In genomic region chr10:80323261-80324119, GRCm38 (mm10) we compare ENCODE assay signal across 8 mouse cellular contexts. TPM values are rescaled to one million over a fixed set of nuclear protein-coding genes. Genes with fewer than 3 reads are reported as not detected.
DNase-seq lines count a peak whose midpoint lies in the region; ATAC-seq and TF ChIP-seq lines count a peak whose summit lies in the region.

No protein-coding gene starts in this region.

- H3K4me1 ChIP-seq in E14TG2a.4 (replicated peaks; ENCODE audit: low read depth, low read length), result peaks cover 66% of the 10 kb centered on the region
- peaks cover 16% of the 10 kb centered on the region for H3K4me1 ChIP-seq in bone marrow macrophage, adult 2 months (ENCODE audit: control insufficient read depth, insufficient read depth, low read length)
- peaks cover 60% of the 10 kb centered on the region for H3K4me1 ChIP-seq in forebrain, embryonic 10.5 days

- H3K36me3 ChIP-seq in E14TG2a.4 (ENCODE audit: insufficient read depth, low read length), result peaks cover 11% of the 10 kb centered on the region
- H3K36me3 ChIP-seq in forebrain, embryonic 10.5 days (replicated peaks), result peaks cover 13% of the 10 kb centered on the region

- 2% methylated on average over 44 of the region's 46 CpGs for WGBS in forebrain, embryonic 10.5 days

- peak; percentile 64 for DNase-seq in forebrain, embryonic 10.5 days (ENCODE audit: extremely low spot score, low spot score)
- peak; percentile 68 to 80 for DNase-seq in heart, postnatal 14 days
- peak; percentile 84 to 91 for DNase-seq in kidney, postnatal 36 days
- peak; percentile 66 to 82 for DNase-seq in spleen, adult 18-20 months

- peaks cover 38% of the 10 kb centered on the region for H3K27me3 ChIP-seq in E14TG2a.4 (ENCODE audit: insufficient read depth, low read length)
- peaks cover 51% of the 10 kb centered on the region for H3K27me3 ChIP-seq in forebrain, embryonic 10.5 days (ENCODE audit: poor library complexity, severe bottlenecking)

- no peaks in the 10 kb centered on the region for H3K9me3 ChIP-seq in E14TG2a.4 (ENCODE audit: low read length)
- no peaks in the 10 kb centered on the region for H3K9me3 ChIP-seq in forebrain, embryonic 10.5 days

- H3K4me3 ChIP-seq in E14TG2a.4 (replicated peaks; ENCODE audit: low read length), result peak overlapping the region; percentile 81
- H3K4me3 ChIP-seq in bone marrow macrophage, adult 2 months (ENCODE audit: insufficient read depth, low read length), result peak overlapping the region; percentile 93
- H3K4me3 ChIP-seq in forebrain, embryonic 10.5 days, result peak overlapping the region; percentile 76

- TF ChIP-seq CTCF in E14TG2a.4 (conservative IDR thresholded peaks at IDR 0.05; ENCODE audit: low read length), result no peak
- TF ChIP-seq CTCF in bone marrow macrophage, adult 2 months (IDR thresholded peaks at IDR 0.05; ENCODE audit: low read depth, low read length), result no peak

- peak; percentile 54 for ATAC-seq in megakaryocyte progenitor cell, adult 5-6 weeks (replicated peaks; ENCODE audit: poor library complexity)
- ATAC-seq in activated CD4-positive, CD25-positive, alpha-beta regulatory T cell, adult 4 months, result no peak

- no peak for TF ChIP-seq POLR2A in bone marrow macrophage, adult 2 months (IDR thresholded peaks at IDR 0.05; ENCODE audit: borderline replicate concordance, low read depth, low read length)

- intact Hi-C loops in heart, postnatal 14 days (cut with DNase I), result no loop called here

- peak overlapping the region; percentile 45 for H3K27ac ChIP-seq in bone marrow macrophage, adult 2 months (ENCODE audit: insufficient read depth, low read depth, low read length)
- peak overlapping the region; percentile 85 for H3K27ac ChIP-seq in forebrain, embryonic 10.5 days

RNA-seq across cellular contexts. Expression of gene 2310011J03Rik, which starts 3.2 kb away (rescaled TPM):
- polyA plus RNA-seq in bone marrow macrophage, adult 2 months (2012; ENCODE audit: insufficient read depth, insufficient read length, missing spikeins), result 38.8 and 39.3 TPM in 2 replicates
- 56.4 and 60.2 TPM in 2 replicates for polyA plus RNA-seq in forebrain, embryonic 10.5 days (2016; fragmentation: Nextera tagmentation; extraction: Ambion mirVana)
- 10 to 100 TPM; 13.3 to 15.0 TPM for total RNA-seq in heart, postnatal 14 days (2021)
- 22.9 and 24.2 TPM in 2 replicates for total RNA-seq in megakaryocyte progenitor cell, adult 5-6 weeks (2015)
- 15.7 and 16.8 TPM in 2 replicates for total RNA-seq in megakaryocyte progenitor cell, adult 5-6 weeks (2017)
- polyA plus RNA-seq in activated CD4-positive, CD25-positive, alpha-beta regulatory T cell, adult 4 months (2017; shearing (Covaris generic)), result 10 to 100 TPM; 44.0 to 54.5 TPM

RNA-seq across cellular contexts. Expression of gene Pcsk4, which starts 5.8 kb away (rescaled TPM):
- 2.2 and 2.5 TPM in 2 replicates for polyA plus RNA-seq in bone marrow macrophage, adult 2 months (2012; ENCODE audit: insufficient read depth, insufficient read length, missing spikeins)
- 5.7 and 6.7 TPM in 2 replicates for polyA plus RNA-seq in forebrain, embryonic 10.5 days (2016; fragmentation: Nextera tagmentation; extraction: Ambion mirVana)
- 1 to 10 TPM; 1.0 to 1.7 TPM for total RNA-seq in heart, postnatal 14 days (2021)
- 5.3 and 7.0 TPM in 2 replicates for total RNA-seq in megakaryocyte progenitor cell, adult 5-6 weeks (2015)
- 0.67 and 1.8 TPM in 2 replicates for total RNA-seq in megakaryocyte progenitor cell, adult 5-6 weeks (2017)
- 10 to 100 TPM in 1 of 2 experiments, 1 to 10 TPM in 1; 6.7 to 11.9 TPM for polyA plus RNA-seq in activated CD4-positive, CD25-positive, alpha-beta regulatory T cell, adult 4 months (2017; shearing (Covaris generic))

RNA-seq across cellular contexts. Expression of gene Reep6, which starts 6.3 kb away (rescaled TPM):
- 1.5 TPM in 1 of 2 replicates, not detected in the other for polyA plus RNA-seq in bone marrow macrophage, adult 2 months (2012; ENCODE audit: insufficient read depth, insufficient read length, missing spikeins)
- 7.7 and 9.1 TPM in 2 replicates for polyA plus RNA-seq in forebrain, embryonic 10.5 days (2016; fragmentation: Nextera tagmentation; extraction: Ambion mirVana)
- 1 to 10 TPM; 2.0 to 2.6 TPM for total RNA-seq in heart, postnatal 14 days (2021)
- 2.7 and 3.8 TPM in 2 replicates for total RNA-seq in megakaryocyte progenitor cell, adult 5-6 weeks (2015)
- 1.2 and 1.5 TPM in 2 replicates for total RNA-seq in megakaryocyte progenitor cell, adult 5-6 weeks (2017)
- not detected for polyA plus RNA-seq in activated CD4-positive, CD25-positive, alpha-beta regulatory T cell, adult 4 months (2017; shearing (Covaris generic))

RNA-seq across cellular contexts. Expression of gene Adamtsl5, which starts 24.7 kb away (rescaled TPM):
- polyA plus RNA-seq in bone marrow macrophage, adult 2 months (2012; ENCODE audit: insufficient read depth, insufficient read length, missing spikeins), result 7.6 and 8.8 TPM in 2 replicates
- 0.27 and 0.54 TPM in 2 replicates for polyA plus RNA-seq in forebrain, embryonic 10.5 days (2016; fragmentation: Nextera tagmentation; extraction: Ambion mirVana)
- total RNA-seq in heart, postnatal 14 days (2021), result 10 to 100 TPM; 43.8 to 44.5 TPM
- 0.15 and 0.25 TPM in 2 replicates for total RNA-seq in megakaryocyte progenitor cell, adult 5-6 weeks (2015)
- 0.20 and 0.46 TPM in 2 replicates for total RNA-seq in megakaryocyte progenitor cell, adult 5-6 weeks (2017)
- not detected for polyA plus RNA-seq in activated CD4-positive, CD25-positive, alpha-beta regulatory T cell, adult 4 months (2017; shearing (Covaris generic))

RNA-seq across cellular contexts. Expression of gene Apc2, which starts 27.7 kb away (rescaled TPM):
- polyA plus RNA-seq in bone marrow macrophage, adult 2 months (2012; ENCODE audit: insufficient read depth, insufficient read length, missing spikeins), result 0.25 and 0.81 TPM in 2 replicates
- 19.4 and 27.0 TPM in 2 replicates for polyA plus RNA-seq in forebrain, embryonic 10.5 days (2016; fragmentation: Nextera tagmentation; extraction: Ambion mirVana)
- total RNA-seq in heart, postnatal 14 days (2021), result 1 to 10 TPM; 2.3 to 3.6 TPM
- not detected in 2 replicates for total RNA-seq in megakaryocyte progenitor cell, adult 5-6 weeks (2015)
- total RNA-seq in megakaryocyte progenitor cell, adult 5-6 weeks (2017), result 0.03 TPM in 1 of 2 replicates, not detected in the other
- polyA plus RNA-seq in activated CD4-positive, CD25-positive, alpha-beta regulatory T cell, adult 4 months (2017; shearing (Covaris generic)), result under 1 TPM in 1 of 2 experiments, not detected in 1; 0.82 TPM
